In genomic region chr6:112916243-112916642, GRCm38 (mm10) we compare ENCODE assay signal across 17 mouse cellular contexts.
"Had no signal": no experiment of that assay in that cellular context is flagged by ENCODE, and none has a peak within 500 bp of the region (broad histone marks: within the 10 kb centered on the region; RNA-seq: fewer than 3 reads in every experiment).

No protein-coding gene starts in this region.

- H3K36me3 ChIP-seq: neural tube, embryonic 15.5 days; stomach, embryonic 15.5 days had no signal

- H3K4me1 ChIP-seq: stomach, embryonic 15.5 days had no signal

- H3K27ac ChIP-seq: neural tube, embryonic 12.5 days; neural tube, embryonic 13.5 days; neural tube, embryonic 15.5 days; stomach, embryonic 15.5 days; stomach, postnatal 0 days had no signal

- H3K9me3 ChIP-seq: neural tube, embryonic 12.5 days; neural tube, embryonic 13.5 days; neural tube, embryonic 15.5 days; stomach, embryonic 15.5 days had no signal

- H3K27me3 ChIP-seq: neural tube, embryonic 12.5 days; neural tube, embryonic 13.5 days; neural tube, embryonic 15.5 days; stomach, embryonic 15.5 days had no signal

- H3K4me2 ChIP-seq: neural tube, embryonic 12.5 days; neural tube, embryonic 13.5 days; neural tube, embryonic 15.5 days; stomach, embryonic 15.5 days had no signal

- H3K9ac ChIP-seq: neural tube, embryonic 12.5 days; neural tube, embryonic 13.5 days; neural tube, embryonic 15.5 days; stomach, embryonic 15.5 days had no signal

- H3K4me3 ChIP-seq: neural tube, embryonic 12.5 days; neural tube, embryonic 13.5 days; neural tube, embryonic 15.5 days; stomach, embryonic 15.5 days had no signal

- DNase-seq: retina, postnatal 1 day; right cerebral cortex, adult 18-20 months; right cerebral cortex, postnatal 14 days; right cerebral cortex, postnatal 25 days; right cerebral cortex, postnatal 4 days; spleen, adult 18-20 months; thymus, adult 18-20 months; thymus, adult 2 months; thymus, postnatal 14 days; thymus, postnatal 25 days; thymus, postnatal 36 days; thymus, postnatal 4 days had no signal
